Mouse (Mus musculus): ENCODE data around the gene Pdx1.

DNA sequence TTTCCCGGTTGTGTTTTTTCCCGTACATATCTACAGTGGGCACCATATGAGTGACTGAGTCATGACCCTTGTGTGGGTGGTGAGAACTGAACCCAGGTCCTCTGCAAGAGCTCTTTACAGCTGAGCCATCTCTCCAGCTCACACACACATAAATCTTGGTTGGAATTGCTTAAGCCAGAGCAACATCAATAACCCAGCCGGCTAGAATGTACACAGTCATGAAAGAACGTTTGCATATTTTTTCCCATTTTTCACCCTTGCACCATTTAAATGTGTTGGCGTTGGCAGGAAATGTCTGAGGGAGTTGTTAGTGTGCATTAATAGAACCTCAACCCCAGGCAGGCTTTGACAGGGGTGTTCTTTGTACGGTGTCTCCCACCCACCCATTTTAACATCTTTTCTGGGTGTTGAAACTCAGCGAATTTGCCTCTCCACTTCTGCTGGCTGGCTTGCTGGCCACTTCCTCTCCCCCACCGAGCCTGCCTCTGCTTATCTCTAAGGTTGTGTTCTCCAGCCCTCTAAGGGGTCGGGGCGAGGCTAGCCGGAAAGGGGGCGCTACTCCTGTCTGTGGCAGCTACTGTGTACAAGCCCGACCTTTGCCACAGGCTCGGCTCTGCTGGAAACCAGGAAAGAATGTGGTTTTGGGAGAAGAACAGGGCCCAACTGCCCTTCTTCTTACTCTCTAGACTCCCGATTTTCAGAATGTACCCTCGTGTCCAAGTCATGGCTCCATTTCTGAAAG lies 22.2 kb downstream of the Pdx1 start:
- TF ChIP-seq MAX (IDR thresholded peaks at IDR 0.05) = no peak
- TF ChIP-seq CTCF (IDR thresholded peaks at IDR 0.05; ENCODE audit: control insufficient read depth, insufficient read depth, insufficient read length) = no peak
- TF ChIP-seq MYOG (IDR thresholded peaks at IDR 0.05; ENCODE audit: control insufficient read depth, extremely low read depth, insufficient read length) = no peak
- TF ChIP-seq USF1 (IDR thresholded peaks at IDR 0.05; ENCODE audit: low read depth) = no peak
